Mouse (Mus musculus) macrophage (primary cell): ENCODE measurements around the gene Zfp385a. TPM values are rescaled to one million over a fixed set of nuclear protein-coding genes. Genes with fewer than 3 reads are reported as not detected.
A peak's percentile ranks its signal among the peaks of the same experiment; 100 is the strongest.

Source experiments
- H3K27ac ChIP-seq: fragments of 350-480 bp; formaldehyde crosslinking; 2 replicates; pipeline ENCODE4 v1.9.0; 2021
- H3K36me3 ChIP-seq: fragments of 350-480 bp; formaldehyde crosslinking; 2 replicates; pipeline ENCODE4 v1.9.0; 2021; ENCODE audit errors: inconsistent target
- H3K4me3 ChIP-seq: fragments of 350-480 bp; formaldehyde crosslinking; 2 replicates; pipeline ENCODE4 v1.9.0; 2021; ENCODE audit errors: inconsistent target
- H3K79me2 ChIP-seq: fragments of 350-480 bp; formaldehyde crosslinking; 2 replicates; pipeline ENCODE4 v1.9.0; 2021; ENCODE audit errors: inconsistent target
- WGBS: methylation state at CpG from one replicate; pipeline ENCODE4 v1.1.7; 2026; ENCODE audit warnings: inconsistent platforms; ENCODE audit not compliant: missing documents; 5-methylcytosine and 5-hydroxymethylcytosine counted together
- polyA plus RNA-seq: library from polyadenylated mRNA; stranded (reverse); fragments of 250-400 nt; gene quantifications from 3 replicates; pipeline ENCODE4 v1.2.4, GENCODE M21; 2018; ENCODE audit warnings: inconsistent platforms

The Zfp385a gene
- polyA plus RNA-seq, 1 experiment from 2014 or later: 63.3 TPM

- 68% methylated on average over 10 of the region's 10 CpGs for WGBS
- H3K27ac ChIP-seq: no peak overlapping the region
- peaks cover 54% of the 10 kb centered on the region for H3K36me3 ChIP-seq
- no peaks in the 10 kb centered on the region; the same call in 1 of the 2 replicates for H3K79me2 ChIP-seq
- no peak overlapping the region for H3K4me3 ChIP-seq
Observed at GRCm38 (mm10) chr15:103315979-103316776, 23.7 kb downstream of the Zfp385a start.

DNA sequence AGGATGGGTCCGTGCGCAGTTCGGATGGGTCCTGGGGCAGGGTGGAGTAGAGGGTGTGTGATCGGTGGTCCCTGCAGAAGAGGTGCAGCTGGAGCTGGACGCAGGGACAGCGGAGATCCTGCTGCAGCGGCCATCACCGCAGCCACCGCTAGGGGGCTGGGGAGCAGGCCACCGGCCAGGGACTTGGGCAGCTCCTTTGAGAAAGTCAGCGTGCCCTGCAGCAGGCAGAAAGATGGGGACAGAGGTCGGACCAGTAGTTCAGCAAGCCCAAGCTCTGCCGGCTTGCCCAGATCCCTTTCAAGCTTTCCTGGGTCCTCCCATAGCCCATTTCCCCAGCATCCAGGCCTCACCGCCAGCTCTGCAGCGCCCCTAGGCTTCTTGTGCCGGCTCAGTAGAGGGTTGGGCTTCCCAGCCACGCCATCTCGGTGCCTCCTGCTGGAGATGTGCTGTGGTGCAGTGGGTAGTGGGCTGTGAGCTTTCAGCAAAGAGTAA is 24.8 kb downstream of the Zfp385a start:
- no peak overlapping the region for H3K27ac ChIP-seq
- 76% methylated on average over 18 of the region's 18 CpGs for WGBS
- no peak overlapping the region for H3K4me3 ChIP-seq
- peaks cover 45% of the 10 kb centered on the region for H3K36me3 ChIP-seq
- H3K79me2 ChIP-seq: no peaks in the 10 kb centered on the region; the same call in 1 of the 2 replicates

DNA sequence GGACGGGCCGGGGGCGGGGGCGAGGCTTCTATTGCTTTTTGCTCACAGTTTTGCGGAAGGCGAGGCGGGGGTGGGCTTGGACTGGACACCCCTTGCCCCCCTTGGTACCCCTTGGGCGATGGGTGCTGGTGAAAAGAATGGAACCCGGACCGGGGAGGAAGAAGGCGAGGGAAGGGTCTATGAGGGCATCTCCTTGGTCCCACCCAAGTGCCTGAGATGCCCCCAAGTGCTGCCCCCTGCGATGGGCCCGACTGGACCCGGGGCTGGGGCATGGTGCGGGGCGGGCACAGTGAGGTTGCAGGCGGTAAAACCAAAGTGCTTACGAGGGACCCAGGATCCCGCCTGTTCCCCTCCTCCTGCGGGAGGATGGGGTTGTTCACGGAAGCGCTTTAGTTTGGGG is 25.7 kb downstream of the Zfp385a start:
- no peak overlapping the region for H3K4me3 ChIP-seq
- H3K27ac ChIP-seq: no peak overlapping the region
- no peaks in the 10 kb centered on the region; the same call in 1 of the 2 replicates for H3K79me2 ChIP-seq
- WGBS: 96% methylated on average over 10 of the region's 22 CpGs
- H3K36me3 ChIP-seq: peaks cover 40% of the 10 kb centered on the region

- Histone ChIP-seq H3K36me3 (peaks cover 34% of the 10 kb centered on the region), H3K79me2 (no peaks in the 10 kb centered on the region; the same call in 1 of the 2 replicates), H3K4me3 (no peak overlapping the region), H3K27ac (no peak overlapping the region)
- 23% methylated on average over 12 of the region's 18 CpGs for WGBS
Observed at GRCm38 (mm10) chr15:103313495-103314095, 26.3 kb downstream of the Zfp385a start.

GRCm38 (mm10) chr15:103310365-103310910 is 29.5 kb downstream of the Zfp385a start, which contains the start of gene Gpr84:
Gene Gpr84 (minus strand): TSS chr15:103310612.
- H3K4me3 ChIP-seq: no peak within 1 kb of the TSS
- peak within 1 kb of the TSS; percentile 75 for H3K27ac ChIP-seq
- no peaks in the 10 kb centered on the region; the same call in 1 of the 2 replicates for H3K79me2 ChIP-seq
- 4% methylated on average over 6 of the region's 6 CpGs for WGBS
- H3K36me3 ChIP-seq: peaks cover 9% of the 10 kb centered on the region; the same call in 1 of the 2 replicates

GRCm38 (mm10) chr15:103308876-103309580 is 30.9 kb downstream of the Zfp385a start:
- Histone ChIP-seq H3K4me3 (no peak overlapping the region), H3K79me2 (no peaks in the 10 kb centered on the region; the same call in 1 of the 2 replicates), H3K27ac (peak overlapping the region; percentile 75; the same call in 1 of the 2 replicates), H3K36me3 (no peaks in the 10 kb centered on the region)
- WGBS: 83% methylated on average over 18 of the region's 26 CpGs

DNA sequence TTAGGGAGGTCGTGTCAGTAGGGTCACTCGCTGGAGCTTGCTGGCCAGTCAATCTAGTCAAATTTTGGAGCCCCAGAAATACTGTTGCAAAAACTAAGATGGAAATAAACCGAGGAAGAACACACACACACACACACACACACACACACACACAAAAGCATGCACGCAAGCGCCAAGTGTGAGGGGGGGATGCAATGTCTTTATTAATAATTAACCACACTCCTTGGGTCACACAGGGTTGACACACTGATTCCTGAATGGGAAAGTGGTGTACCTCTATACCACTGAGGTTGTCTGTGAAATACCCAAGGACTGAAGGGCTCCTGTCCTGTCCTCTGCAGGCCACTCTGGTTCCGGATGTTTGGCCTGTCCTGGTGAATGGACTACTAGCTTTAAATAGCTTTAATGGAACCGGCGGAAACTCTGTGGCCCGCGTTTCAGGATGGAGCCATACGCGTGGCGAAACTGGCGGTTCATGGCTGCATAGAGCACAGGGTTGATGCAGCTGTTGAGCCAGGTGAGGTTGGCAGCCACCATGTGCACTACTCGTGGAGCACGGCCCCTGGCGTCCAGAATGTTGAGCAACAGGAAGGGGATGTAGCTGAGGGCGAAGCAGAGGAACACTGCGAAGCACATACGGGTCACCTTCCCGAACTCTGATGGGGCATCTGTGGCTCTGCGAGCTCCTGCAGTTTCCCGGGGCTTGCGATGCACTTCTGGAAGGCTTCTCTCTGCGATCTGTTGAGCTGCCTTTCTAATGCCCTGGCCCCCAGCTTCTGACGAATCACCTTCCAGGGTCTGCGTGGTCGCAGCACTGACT is 31.6 kb downstream of the Zfp385a start:
- Histone ChIP-seq H3K4me3 (no peak overlapping the region), H3K27ac (no peak overlapping the region), H3K36me3 (no peaks in the 10 kb centered on the region), H3K79me2 (no peaks in the 10 kb centered on the region; the same call in 1 of the 2 replicates)
- 35% methylated on average over 26 of the region's 28 CpGs for WGBS

GRCm38 (mm10) chr15:103307125-103307524 is 32.8 kb downstream of the Zfp385a start:
- Histone ChIP-seq H3K79me2 (no peaks in the 10 kb centered on the region; the same call in 1 of the 2 replicates), H3K27ac (peak overlapping the region; percentile 97), H3K36me3 (no peaks in the 10 kb centered on the region), H3K4me3 (no peak overlapping the region)
- 0% methylated on average over 7 of the region's 7 CpGs for WGBS

DNA sequence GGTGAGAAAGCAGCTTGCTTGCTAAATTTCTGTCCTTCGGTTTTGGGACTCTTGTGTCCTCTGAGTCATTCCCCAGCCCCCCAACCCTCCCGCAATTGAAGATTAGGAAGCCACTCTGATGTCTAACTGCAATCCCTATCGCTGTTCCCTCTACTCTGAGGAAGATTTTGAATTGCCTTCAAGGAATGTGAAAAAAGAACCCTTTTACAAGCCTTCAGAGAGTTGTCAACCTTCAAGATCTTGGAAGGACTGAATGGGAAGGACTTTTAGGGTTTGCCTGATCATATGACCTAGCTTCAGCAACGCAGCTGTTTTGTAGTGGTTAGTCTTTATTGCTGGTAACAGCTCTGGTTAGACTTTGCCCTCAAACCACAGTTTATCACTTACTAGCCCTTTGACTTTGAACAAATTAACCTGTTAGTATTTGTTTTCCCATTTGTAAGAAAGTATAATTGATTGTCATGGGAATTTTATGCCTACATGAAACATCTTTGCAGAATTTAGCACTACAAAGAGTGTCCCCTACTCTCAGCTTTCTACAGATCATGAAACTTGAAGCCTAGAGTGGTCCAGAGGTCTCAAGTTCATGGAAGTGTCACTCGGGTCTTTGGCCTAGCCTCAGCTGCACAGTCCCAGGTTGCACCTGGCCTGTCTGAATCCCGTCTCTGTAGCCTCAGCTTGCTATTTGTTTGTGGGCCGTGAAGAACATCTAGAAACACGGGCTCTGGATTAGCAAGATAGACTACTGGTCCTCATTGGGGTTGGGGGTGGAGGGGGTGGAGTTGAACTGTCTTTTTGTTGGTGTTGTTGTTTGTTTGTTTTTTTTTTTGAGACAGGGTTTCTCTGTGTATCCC is 33.9 kb downstream of the Zfp385a start:
- H3K4me3 ChIP-seq: peak overlapping the region; percentile 28

GRCm38 (mm10) chr15:103305070-103305678 is 34.7 kb downstream of the Zfp385a start:
- 1% methylated on average over 52 of the region's 71 CpGs for WGBS
- no peaks in the 10 kb centered on the region; the same call in 1 of the 2 replicates for H3K79me2 ChIP-seq
- H3K27ac ChIP-seq: peak overlapping the region; percentile 97
- H3K36me3 ChIP-seq: no peaks in the 10 kb centered on the region
- H3K4me3 ChIP-seq: peak overlapping the region; percentile 37

More for the DNA sequence above, 33.9 kb downstream of the Zfp385a start:
- 46% methylated on average over 8 of the region's 8 CpGs for WGBS
- peak overlapping the region; percentile 97 for H3K27ac ChIP-seq
- H3K36me3 ChIP-seq: no peaks in the 10 kb centered on the region
- H3K79me2 ChIP-seq: no peaks in the 10 kb centered on the region; the same call in 1 of the 2 replicates

DNA sequence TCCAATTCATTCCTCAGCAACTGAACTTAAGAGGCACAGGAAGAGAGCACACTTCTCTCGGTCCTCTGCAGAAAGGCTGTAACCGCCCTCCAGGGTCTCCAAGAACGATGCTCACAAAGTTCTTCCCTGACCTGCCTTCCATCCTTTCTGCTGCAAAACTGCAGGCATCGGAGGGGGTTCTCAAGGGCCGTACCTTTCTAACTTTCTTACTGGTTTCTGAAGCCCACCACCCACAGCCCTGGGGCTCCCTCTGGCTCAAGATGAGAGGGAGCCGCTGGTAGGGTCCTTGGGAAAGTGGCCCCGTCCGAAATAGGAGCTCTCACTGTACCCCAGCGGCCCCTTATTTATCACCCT is 35.3 kb downstream of the Zfp385a start:
- Histone ChIP-seq H3K36me3 (peaks cover 2% of the 10 kb centered on the region; the same call in 1 of the 2 replicates), H3K27ac (peak overlapping the region; percentile 84), H3K79me2 (no peaks in the 10 kb centered on the region; the same call in 1 of the 2 replicates), H3K4me3 (peak overlapping the region; percentile 37)
- 4% methylated on average over 8 of the region's 9 CpGs for WGBS

- H3K36me3 ChIP-seq: peaks cover 8% of the 10 kb centered on the region
- peak overlapping the region; percentile 84 for H3K27ac ChIP-seq
- H3K4me3 ChIP-seq: peak overlapping the region; percentile 37
- WGBS: 20% methylated on average over 8 of the region's 8 CpGs
- no peaks in the 10 kb centered on the region; the same call in 1 of the 2 replicates for H3K79me2 ChIP-seq
Observed at GRCm38 (mm10) chr15:103303916-103304615, 35.8 kb downstream of the Zfp385a start.
